Mouse (Mus musculus): ENCODE measurements around the gene Vmn1r40.

- TF ChIP-seq POLR2A (IDR thresholded peaks at IDR 0.05; ENCODE audit: insufficient read depth, low read depth, low read length), result no peak
- no peak for TF ChIP-seq CTCF (IDR thresholded peaks at IDR 0.05; ENCODE audit: insufficient read depth, low read depth, low read length)
Observed at GRCm38 (mm10) chr6:89673135-89673780, 34.1 kb upstream of the Vmn1r40 start.

Data from olfactory bulb, adult 2 months (tissue).